Mouse (Mus musculus): ENCODE data around the gene Zfyve21. TPM values are rescaled to one million over a fixed set of nuclear protein-coding genes. Genes with fewer than 3 reads are reported as not detected.

Zfyve21 gene
- polyA plus RNA-seq, 2 experiments: 38.4 to 52.0 TPM

DNA sequence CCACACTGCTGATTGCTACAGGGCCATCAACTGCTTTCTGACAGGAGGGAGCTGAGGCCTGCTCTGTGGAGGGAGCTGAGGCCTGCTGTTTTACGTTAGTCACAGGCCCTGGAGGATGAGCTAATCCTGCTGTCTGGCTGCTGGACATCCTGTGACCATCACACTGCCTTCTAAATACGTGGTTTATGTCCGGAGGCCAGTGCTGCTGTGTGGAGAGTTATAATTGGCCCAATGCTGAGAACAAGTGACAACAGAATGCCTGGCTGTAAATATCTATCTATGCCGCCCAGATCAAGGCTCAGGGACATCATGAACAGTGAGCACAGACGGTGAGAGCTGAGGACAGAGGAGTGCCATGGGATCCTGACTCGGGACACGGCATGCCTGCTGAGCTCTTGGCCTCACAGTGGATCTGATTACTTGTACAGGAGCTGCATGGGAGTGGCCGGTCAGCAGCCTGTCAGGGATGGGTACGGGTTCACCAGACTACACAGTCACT is 34.4 kb downstream of the Zfyve21 start:
- Histone ChIP-seq H3K4me3 (ENCODE audit: insufficient read depth in 1 of 2, low read depth in 2 of 2, low read length in 2 of 2) (no peak overlapping the region), H3K9ac (replicated peaks) (no peak overlapping the region), H3K9me3 (ENCODE audit: control insufficient read depth, low read length) (no peaks in the 10 kb centered on the region), H3K36me3 (replicated peaks; ENCODE audit: control insufficient read depth, insufficient read depth, low read depth) (no peaks in the 10 kb centered on the region), H3K27me3 (ENCODE audit: control insufficient read depth, insufficient read depth, low read length) (no peaks in the 10 kb centered on the region), H3K4me1 (replicated peaks; ENCODE audit: control insufficient read depth in 2 of 2, insufficient read depth in 2 of 2, low read length in 1 of 2) (0 out of 4 replicates have a peak, but pooled peaks cover 0 to under 1% of the 10 kb centered on the region in 2 experiments), H3K27ac (no peak overlapping the region), H3K4me2 (ENCODE audit: low read depth) (no peak overlapping the region)
- DNase-seq (ENCODE audit: low read depth in 3 of 3, low spot score in 3 of 3) (no peak), ATAC-seq (ENCODE audit: insufficient read depth) (no peak)
- 76% methylated on average over 9 of the region's 9 CpGs for WGBS (ENCODE audit: insufficient replicate concordance)
- no peak for TF ChIP-seq EP300 (IDR thresholded peaks at IDR 0.05; ENCODE audit: low read depth)

DNA sequence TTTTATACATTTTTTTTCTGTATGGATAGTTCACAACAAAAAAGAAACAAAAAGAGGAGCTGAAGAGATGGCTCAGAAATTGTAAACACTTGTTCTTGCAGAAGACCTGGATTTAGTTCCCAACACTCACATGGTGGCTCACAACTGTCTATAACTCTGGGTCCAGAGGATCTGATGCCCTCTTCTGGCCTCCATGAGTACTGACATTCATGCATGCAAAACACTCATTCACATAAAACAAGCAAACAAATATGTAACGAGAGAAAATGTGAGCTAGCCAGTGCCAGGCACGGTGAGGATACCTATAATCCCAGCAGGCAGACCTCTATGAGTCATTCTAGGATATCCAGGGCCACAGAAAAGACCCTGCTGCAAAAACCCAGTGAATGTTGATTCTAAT is 37.3 kb downstream of the Zfyve21 start:
- Histone ChIP-seq H3K27ac (no peak overlapping the region), H3K9me3 (ENCODE audit: control insufficient read depth, low read length) (no peaks in the 10 kb centered on the region), H3K27me3 (ENCODE audit: control insufficient read depth, insufficient read depth, low read length) (no peaks in the 10 kb centered on the region), H3K4me1 (replicated peaks; ENCODE audit: control insufficient read depth in 2 of 2, insufficient read depth in 2 of 2, low read length in 1 of 2) (no peaks in the 10 kb centered on the region), H3K4me3 (ENCODE audit: insufficient read depth in 1 of 2, low read depth in 2 of 2, low read length in 2 of 2) (no peak overlapping the region), H3K9ac (replicated peaks) (no peak overlapping the region), H3K36me3 (replicated peaks; ENCODE audit: control insufficient read depth, insufficient read depth, low read depth) (no peaks in the 10 kb centered on the region), H3K4me2 (ENCODE audit: low read depth) (no peak overlapping the region)
- no peak for DNase-seq (ENCODE audit: low read depth in 3 of 3, low spot score in 3 of 3)
- no peak for ATAC-seq (ENCODE audit: insufficient read depth)
- WGBS (ENCODE audit: insufficient replicate concordance): 56% methylated on average over 2 of the region's 2 CpGs
- TF ChIP-seq EP300 (IDR thresholded peaks at IDR 0.05; ENCODE audit: low read depth): no peak
- TF ChIP-seq CTCF (IDR thresholded peaks at IDR 0.05; ENCODE audit: low read depth): peak; percentile 64

DNA sequence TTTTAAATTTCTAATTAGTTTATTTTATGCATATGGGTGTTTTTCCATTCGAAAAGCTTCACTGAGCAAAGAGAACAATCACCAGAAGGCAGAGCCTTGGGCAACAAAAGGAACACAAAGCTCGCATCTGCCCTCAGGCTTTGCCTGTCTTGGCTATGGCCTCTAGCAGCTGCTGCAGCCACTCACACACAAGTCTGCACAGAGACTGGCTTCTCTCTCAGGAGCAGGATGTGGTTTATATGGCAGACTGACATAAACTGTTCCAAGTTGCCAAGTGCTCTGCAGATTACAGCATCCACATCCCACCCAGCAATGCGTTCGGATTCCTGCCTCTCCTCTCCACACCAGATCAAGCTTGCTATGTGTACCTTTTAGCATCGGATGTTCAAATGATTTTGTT is 37.8 kb downstream of the Zfyve21 start:
- H3K9ac ChIP-seq (replicated peaks): no peak overlapping the region
- H3K4me2 ChIP-seq (ENCODE audit: low read depth): no peak overlapping the region
- no peaks in the 10 kb centered on the region for H3K9me3 ChIP-seq (ENCODE audit: control insufficient read depth, low read length)
- 69% methylated on average over 5 of the region's 5 CpGs for whole genome bisulfite sequencing (ENCODE audit: insufficient replicate concordance)
- H3K36me3 ChIP-seq (replicated peaks; ENCODE audit: control insufficient read depth, insufficient read depth, low read depth): no peaks in the 10 kb centered on the region
- H3K27ac ChIP-seq: no peak overlapping the region
- H3K27me3 ChIP-seq (ENCODE audit: control insufficient read depth, insufficient read depth, low read length): no peaks in the 10 kb centered on the region
- ATAC-seq (ENCODE audit: insufficient read depth): no peak
- no peak for DNase-seq (ENCODE audit: low read depth in 3 of 3, low spot score in 3 of 3)
- H3K4me3 ChIP-seq (ENCODE audit: insufficient read depth in 1 of 2, low read depth in 2 of 2, low read length in 2 of 2): no peak overlapping the region
- no peaks in the 10 kb centered on the region for H3K4me1 ChIP-seq (replicated peaks; ENCODE audit: control insufficient read depth in 2 of 2, insufficient read depth in 2 of 2, low read length in 1 of 2)
- TF ChIP-seq EP300 (IDR thresholded peaks at IDR 0.05; ENCODE audit: low read depth): no peak
- no peak for TF ChIP-seq CTCF (IDR thresholded peaks at IDR 0.05; ENCODE audit: low read depth)

DNA sequence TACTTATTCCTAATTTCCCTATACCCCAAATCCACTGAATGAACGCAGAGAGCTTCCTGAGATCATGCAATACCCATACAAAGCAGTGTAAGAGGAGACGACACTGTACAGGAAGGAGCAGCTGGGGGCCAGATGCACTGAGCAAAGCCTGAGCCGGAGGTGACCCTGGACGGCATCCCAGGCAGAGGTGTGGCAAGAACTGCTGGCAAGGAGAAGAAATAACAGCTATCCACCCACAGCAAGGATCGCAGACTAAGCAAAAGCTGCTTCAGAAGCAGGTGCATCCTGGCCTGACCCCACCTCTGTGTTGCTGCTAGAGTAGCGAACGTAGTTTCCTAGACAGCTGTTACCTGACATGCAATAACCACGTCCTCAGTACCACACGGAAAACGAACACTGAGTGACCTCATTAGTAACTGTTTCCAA is 39.1 kb downstream of the Zfyve21 start:
- Histone ChIP-seq H3K9ac (replicated peaks) (no peak overlapping the region), H3K36me3 (replicated peaks; ENCODE audit: control insufficient read depth, insufficient read depth, low read depth) (no peaks in the 10 kb centered on the region), H3K4me1 (replicated peaks; ENCODE audit: control insufficient read depth in 2 of 2, insufficient read depth in 2 of 2, low read length in 1 of 2) (no peaks in the 10 kb centered on the region), H3K4me2 (ENCODE audit: low read depth) (no peak overlapping the region), H3K4me3 (ENCODE audit: insufficient read depth in 1 of 2, low read depth in 2 of 2, low read length in 2 of 2) (no peak overlapping the region), H3K9me3 (ENCODE audit: control insufficient read depth, low read length) (no peaks in the 10 kb centered on the region), H3K27ac (no peak overlapping the region), H3K27me3 (ENCODE audit: control insufficient read depth, insufficient read depth, low read length) (no peaks in the 10 kb centered on the region)
- DNase-seq (ENCODE audit: low read depth in 3 of 3, low spot score in 3 of 3) (no peak), ATAC-seq (ENCODE audit: insufficient read depth) (no peak)
- TF ChIP-seq CTCF (IDR thresholded peaks at IDR 0.05; ENCODE audit: low read depth) (no peak), EP300 (IDR thresholded peaks at IDR 0.05; ENCODE audit: low read depth) (no peak)
- 63% methylated on average over 10 of the region's 10 CpGs for WGBS (ENCODE audit: insufficient replicate concordance)

DNA sequence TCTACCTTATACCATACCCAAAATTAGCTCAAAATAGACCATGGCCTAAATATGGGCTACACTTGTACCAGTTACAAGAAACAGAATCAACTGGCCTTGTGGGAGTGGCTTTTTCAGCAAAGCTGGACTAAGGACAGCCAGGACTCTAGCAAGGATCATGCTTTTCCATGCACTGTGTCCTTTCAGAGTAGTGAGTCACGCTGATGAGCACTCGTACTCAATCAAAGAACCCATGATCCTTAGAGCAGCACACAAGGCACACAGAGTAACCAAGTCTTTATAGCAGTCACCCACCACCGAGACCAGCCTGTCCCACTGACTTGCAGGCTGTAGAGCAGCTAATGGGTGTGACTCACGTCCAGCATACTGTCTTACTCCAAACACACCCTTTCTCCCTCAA is 39.6 kb downstream of the Zfyve21 start:
- Histone ChIP-seq H3K4me1 (replicated peaks; ENCODE audit: control insufficient read depth in 2 of 2, insufficient read depth in 2 of 2, low read length in 1 of 2) (no peaks in the 10 kb centered on the region), H3K27ac (no peak overlapping the region), H3K4me2 (ENCODE audit: low read depth) (no peak overlapping the region), H3K9ac (replicated peaks) (no peak overlapping the region), H3K4me3 (ENCODE audit: insufficient read depth in 1 of 2, low read depth in 2 of 2, low read length in 2 of 2) (no peak overlapping the region), H3K36me3 (replicated peaks; ENCODE audit: control insufficient read depth, insufficient read depth, low read depth) (no peaks in the 10 kb centered on the region), H3K27me3 (ENCODE audit: control insufficient read depth, insufficient read depth, low read length) (no peaks in the 10 kb centered on the region), H3K9me3 (ENCODE audit: control insufficient read depth, low read length) (no peaks in the 10 kb centered on the region)
- no peak for TF ChIP-seq EP300 (IDR thresholded peaks at IDR 0.05; ENCODE audit: low read depth)
- no peak for TF ChIP-seq CTCF (IDR thresholded peaks at IDR 0.05; ENCODE audit: low read depth)
- DNase-seq (ENCODE audit: low read depth in 3 of 3, low spot score in 3 of 3): no peak
- ATAC-seq (ENCODE audit: insufficient read depth): no peak
- 66% methylated on average over 4 of the region's 4 CpGs for WGBS (ENCODE audit: insufficient replicate concordance)
